Mouse (Mus musculus) CH12.LX (cell line): ENCODE measurements at regions not wholly inside any gene's neighbourhood (a gene's known extent, or its start where the extent isn't known, plus 50 kb on each side); places are given as distances from the start of the nearest gene placed in this dataset.

Experiments used
- DNase-seq: peaks from one replicate; pipeline ENCODE4 v3.0.0-alpha.2; 2013; ENCODE audit errors: extremely low read depth
- H3K27ac ChIP-seq: 2 replicates; pipeline ENCODE4 v1.5.1; 2012; ENCODE audit warnings: low read depth, mild to moderate bottlenecking, control low read depth, moderate library complexity; ENCODE audit not compliant: insufficient read depth
- H3K27me3 ChIP-seq: replicated peaks from 2 replicates; pipeline ENCODE3; 2012; ENCODE audit warnings: inconsistent platforms
- H3K36me3 ChIP-seq, 2 experiments: replicated peaks in 1 of 2; 2 replicates each; pipeline versions ENCODE3 to v1.6.1; 2012; ENCODE audit warnings: inconsistent platforms in 1 of 2, low read length in 1 of 2, mild to moderate bottlenecking in 1 of 2, mixed read lengths in 1 of 2, moderate library complexity in 1 of 2; ENCODE audit not compliant: control insufficient read depth in 1 of 2, insufficient read depth in 1 of 2
- H3K4me1 ChIP-seq, 2 experiments: 2 replicates each; pipeline ENCODE4 v1.6.1; 2012; ENCODE audit warnings: inconsistent platforms in 1 of 2, moderate library complexity in 1 of 2; ENCODE audit not compliant: insufficient read depth in 2 of 2, control insufficient read depth in 1 of 2
- H3K4me2 ChIP-seq: 2 replicates; pipeline ENCODE4 v1.6.1; 2012; ENCODE audit warnings: low read depth, mild to moderate bottlenecking, control low read depth; ENCODE audit not compliant: poor library complexity, insufficient read depth, severe bottlenecking
- H3K4me3 ChIP-seq, 3 experiments: fragments of 150-350 bp in 1 of 3; sonication (generic) in 1 of 3; replicated peaks in 1 of 3; 2 replicates each; pipeline versions ENCODE3 to v1.5.1; 2011 to 2012; ENCODE audit warnings: low read depth in 2 of 3, low read length in 2 of 3, mild to moderate bottlenecking in 2 of 3, moderate library complexity in 2 of 3, control low read depth in 1 of 3, improper control_type of control experiment in 1 of 3, inconsistent platforms in 1 of 3, mixed read lengths in 1 of 3; ENCODE audit not compliant: poor library complexity in 1 of 3
- H3K79me2 ChIP-seq: replicated peaks from 2 replicates; pipeline ENCODE4 v1.6.1; 2012; ENCODE audit warnings: mild to moderate bottlenecking, moderate library complexity; ENCODE audit not compliant: control insufficient read depth, poor library complexity, insufficient read depth, severe bottlenecking; ENCODE audit errors: extremely low read depth
- H3K9ac ChIP-seq: 2 replicates; pipeline ENCODE4 v1.6.1; 2012; ENCODE audit warnings: low read depth, mild to moderate bottlenecking, control low read depth, moderate library complexity; ENCODE audit not compliant: insufficient read depth
- H3K9me3 ChIP-seq: replicated peaks from 2 replicates; pipeline ENCODE3; 2012; ENCODE audit warnings: low read length, inconsistent platforms, mixed read lengths
- BHLHE40 ChIP-seq: IDR thresholded peaks from 2 replicates; pipeline ENCODE4 v1.6.1; 2011; ENCODE audit warnings: mild to moderate bottlenecking, low read depth, low read length, improper control_type of control experiment
- CHD1 ChIP-seq: IDR thresholded peaks from 2 replicates; pipeline ENCODE4 v1.6.1; 2012; ENCODE audit warnings: low read depth, low read length, improper control_type of control experiment, inconsistent platforms
- CTCF ChIP-seq, 2 experiments: IDR thresholded peaks in 1 of 2; conservative IDR thresholded peaks in 1 of 2; 2 replicates each; pipeline ENCODE4 v1.5.1; 2011 to 2012; ENCODE audit warnings: low read depth in 2 of 2, low read length in 2 of 2, improper control_type of control experiment in 1 of 2, inconsistent platforms in 1 of 2, mild to moderate bottlenecking in 1 of 2, moderate library complexity in 1 of 2
- E2F4 ChIP-seq: IDR thresholded peaks from 2 replicates; pipeline ENCODE4 v1.6.1; 2011; ENCODE audit warnings: low read depth, low read length, improper control_type of control experiment; ENCODE audit not compliant: insufficient replicate concordance
- ELF1 ChIP-seq: IDR thresholded peaks from 2 replicates; pipeline ENCODE4 v1.6.1; 2014; ENCODE audit warnings: low read depth, mild to moderate bottlenecking, inconsistent platforms, low read length, improper control_type of control experiment
- GABPA ChIP-seq: IDR thresholded peaks from 2 replicates; pipeline ENCODE4 v1.6.1; 2012; ENCODE audit warnings: low read depth, low read length, improper control_type of control experiment, inconsistent platforms; ENCODE audit not compliant: insufficient replicate concordance
- HCFC1 ChIP-seq: IDR thresholded peaks from 2 replicates; pipeline ENCODE4 v1.6.1; 2012; ENCODE audit warnings: low read depth, mild to moderate bottlenecking, inconsistent platforms, low read length, improper control_type of control experiment
- IRF4 ChIP-seq: IDR thresholded peaks from 2 replicates; pipeline ENCODE4 v1.6.1; 2014; ENCODE audit warnings: low read depth, mild to moderate bottlenecking, inconsistent platforms, low read length, improper control_type of control experiment
- JUN ChIP-seq: IDR thresholded peaks from 2 replicates; pipeline ENCODE4 v1.6.1; 2011; ENCODE audit warnings: low read depth, mild to moderate bottlenecking, low read length, improper control_type of control experiment, moderate library complexity; ENCODE audit not compliant: insufficient read depth
- KAT2A ChIP-seq: IDR thresholded peaks from 2 replicates; pipeline ENCODE4 v1.6.1; 2012; ENCODE audit warnings: low read length, improper control_type of control experiment, inconsistent platforms; ENCODE audit not compliant: insufficient replicate concordance
- MAFK ChIP-seq: IDR thresholded peaks from 2 replicates; pipeline ENCODE4 v1.6.1; 2011; ENCODE audit warnings: low read length, improper control_type of control experiment; ENCODE audit not compliant: insufficient replicate concordance
- MAX ChIP-seq: IDR thresholded peaks from 2 replicates; pipeline ENCODE4 v1.6.1; 2011; ENCODE audit warnings: low read length, improper control_type of control experiment
- MAZ ChIP-seq: IDR thresholded peaks from 2 replicates; pipeline ENCODE4 v1.6.1; 2012; ENCODE audit warnings: low read depth, mild to moderate bottlenecking, inconsistent platforms, low read length, improper control_type of control experiment, moderate library complexity
- MEF2A ChIP-seq: IDR thresholded peaks from 2 replicates; pipeline ENCODE4 v1.6.1; 2014; ENCODE audit warnings: low read depth, mild to moderate bottlenecking, inconsistent platforms, low read length, improper control_type of control experiment, borderline replicate concordance
- MXI1 ChIP-seq: IDR thresholded peaks from 2 replicates; pipeline ENCODE4 v1.6.1; 2011; ENCODE audit warnings: mild to moderate bottlenecking, low read depth, low read length, improper control_type of control experiment
- NRF1 ChIP-seq: IDR thresholded peaks from 2 replicates; pipeline ENCODE4 v1.6.1; 2014; ENCODE audit warnings: low read depth, mild to moderate bottlenecking, inconsistent platforms, low read length, improper control_type of control experiment, moderate library complexity
- POLR2AphosphoS2 ChIP-seq: IDR thresholded peaks from 2 replicates; pipeline ENCODE4 v1.6.1; 2011; ENCODE audit warnings: low read depth, low read length, improper control_type of control experiment
- RAD21 ChIP-seq: IDR thresholded peaks from 2 replicates; pipeline ENCODE4 v1.6.1; 2011; ENCODE audit warnings: low read depth, mild to moderate bottlenecking, low read length, improper control_type of control experiment, moderate library complexity
- TBP ChIP-seq: conservative IDR thresholded peaks from 2 replicates; pipeline ENCODE4 v1.6.1; 2011; ENCODE audit warnings: low read depth, low read length, improper control_type of control experiment
- TCF12 ChIP-seq: IDR thresholded peaks from 2 replicates; pipeline ENCODE4 v1.6.1; 2014; ENCODE audit warnings: low read depth, mild to moderate bottlenecking, inconsistent platforms, low read length, improper control_type of control experiment
- UBTF ChIP-seq: IDR thresholded peaks from 2 replicates; pipeline ENCODE4 v1.6.1; 2012; ENCODE audit warnings: low read depth, mild to moderate bottlenecking, inconsistent platforms, low read length, improper control_type of control experiment, moderate library complexity
- USF1 ChIP-seq: IDR thresholded peaks from 2 replicates; pipeline ENCODE4 v1.6.1; 2014; ENCODE audit warnings: low read depth, mild to moderate bottlenecking, inconsistent platforms, low read length, improper control_type of control experiment
- USF2 ChIP-seq: conservative IDR thresholded peaks from 2 replicates; pipeline ENCODE4 v1.6.1; 2011; ENCODE audit warnings: low read depth, low read length, improper control_type of control experiment
- ZC3H11A ChIP-seq: IDR thresholded peaks from 2 replicates; pipeline ENCODE4 v1.6.1; 2012; ENCODE audit warnings: low read depth, mild to moderate bottlenecking, inconsistent platforms, low read length, improper control_type of control experiment
- ZKSCAN1 ChIP-seq: IDR thresholded peaks from 2 replicates; pipeline ENCODE4 v1.6.1; 2012; ENCODE audit warnings: low read depth, inconsistent platforms, low read length, improper control_type of control experiment, borderline replicate concordance
- ZNF384 ChIP-seq: IDR thresholded peaks from 2 replicates; pipeline ENCODE4 v1.6.1; 2012; ENCODE audit warnings: low read depth, low read length, improper control_type of control experiment, inconsistent platforms
- dilution Hi-C: fragments of 300-500 bp; cut with MboI; formaldehyde crosslinking; loops from 2 replicates; pipeline ENCODE4 v1.14.3; 2020; ENCODE audit warnings: low sequenced_read_pairs; ENCODE audit not compliant: extremely low pct_unique_long_range_greater_than_20kb, extremely low pct_ligation_motif_present
- in situ Hi-C: fragments of 300-500 bp; cut with MboI; formaldehyde crosslinking; loops from 3 replicates; pipeline ENCODE4 v1.14.3; 2019; ENCODE audit warnings: low sequenced_read_pairs, low pct_ligation_motif_present, low pct_unique_long_range_greater_than_20kb, mixed read lengths

- DNase-seq, result no peak
- dilution Hi-C loops, result no loop called here
Measured at GRCm38 (mm10) chr19:20243817-20244216, 146.9 kb downstream of the Anxa1 start.

GRCm38 (mm10) chr19:20241266-20241665 is 149.5 kb downstream of the Anxa1 start:
- TF ChIP-seq MAZ, result no peak
- no peak for TF ChIP-seq GABPA
- TF ChIP-seq CHD1, result no peak
- TF ChIP-seq ZNF384, result no peak
- TF ChIP-seq ELF1, result no peak
- no peak for TF ChIP-seq USF2
- no peak for TF ChIP-seq POLR2AphosphoS2
- TF ChIP-seq ZC3H11A, result no peak
- TF ChIP-seq UBTF, result no peak
- TF ChIP-seq MEF2A, result no peak
- no peak for TF ChIP-seq MAX
- TF ChIP-seq IRF4, result no peak
- no peak for TF ChIP-seq KAT2A
- no peak for TF ChIP-seq E2F4
- no peak for TF ChIP-seq CTCF (conservative IDR thresholded peaks at IDR 0.05 in 1 of 2, IDR thresholded peaks at IDR 0.05 in 1 of 2; ENCODE audit: low read depth in 2 of 2, low read length in 2 of 2)
- TF ChIP-seq NRF1, result no peak
- TF ChIP-seq JUN, result no peak
- TF ChIP-seq BHLHE40, result no peak
- TF ChIP-seq HCFC1, result no peak
- Histone ChIP-seq H3K36me3 (no peaks in the 10 kb centered on the region), H3K9me3 (no peaks in the 10 kb centered on the region), H3K4me2 (no peak overlapping the region), H3K79me2 (no peaks in the 10 kb centered on the region), H3K4me3 (no peak overlapping the region), H3K4me1 (peaks cover 0 to 10% of the 10 kb centered on the region in 2 experiments; a peak in 2 of 4 replicates), H3K27me3 (no peaks in the 10 kb centered on the region), H3K9ac (no peak overlapping the region), H3K27ac (no peak overlapping the region)
- in situ Hi-C loops (no loop called here), dilution Hi-C loops (no loop called here)
- no peak for DNase-seq

More at GRCm38 (mm10) chr19:20243817-20244216, 146.9 kb downstream of the Anxa1 start:
- no peak overlapping the region for H3K9ac ChIP-seq
- no peak overlapping the region for H3K27ac ChIP-seq
- in situ Hi-C loops, result no loop called here
- no peak for TF ChIP-seq KAT2A
- no peak for TF ChIP-seq E2F4
- TF ChIP-seq TCF12, result no peak
- TF ChIP-seq ELF1, result no peak
- TF ChIP-seq POLR2AphosphoS2, result no peak
- TF ChIP-seq CTCF (conservative IDR thresholded peaks at IDR 0.05 in 1 of 2, IDR thresholded peaks at IDR 0.05 in 1 of 2; ENCODE audit: low read depth in 2 of 2, low read length in 2 of 2), result no peak
- no peak for TF ChIP-seq TBP
- TF ChIP-seq MXI1, result no peak
- no peak for TF ChIP-seq UBTF
- TF ChIP-seq ZC3H11A, result no peak
- TF ChIP-seq JUN, result no peak
- no peak for TF ChIP-seq IRF4
- TF ChIP-seq GABPA, result no peak
- no peak for TF ChIP-seq USF1
- no peak for TF ChIP-seq MAZ
- no peak for TF ChIP-seq ZNF384
- TF ChIP-seq HCFC1, result no peak
- TF ChIP-seq ZKSCAN1, result no peak
- no peak for TF ChIP-seq MAFK
- no peak for TF ChIP-seq RAD21
- H3K4me3 ChIP-seq, result no peak overlapping the region
- H3K4me1 ChIP-seq, result peaks cover 0 to 10% of the 10 kb centered on the region in 2 experiments; a peak in 2 of 4 replicates
- no peaks in the 10 kb centered on the region for H3K9me3 ChIP-seq
- no peaks in the 10 kb centered on the region for H3K79me2 ChIP-seq
- no peaks in the 10 kb centered on the region for H3K27me3 ChIP-seq
- H3K36me3 ChIP-seq, result no peaks in the 10 kb centered on the region
- H3K4me2 ChIP-seq, result no peak overlapping the region
